Mouse (Mus musculus) cortical plate, adult 2 months (tissue): ENCODE results near the gene Pheta2.
"Not testable (repeated sequence)": the region's sequence is repeated elsewhere in the genome, so short reads cannot be mapped to it uniquely, and the experiment has no call there.

Experiments
- CTCF ChIP-seq: fragments of 200-500 bp; IDR thresholded peaks from 2 replicates; pipeline ENCODE4 v1.5.1; 2011; ENCODE audit warnings: mild to moderate bottlenecking, control low read depth, low read length; ENCODE audit not compliant: insufficient read depth; ENCODE audit errors: extremely low read depth
- POLR2A ChIP-seq: fragments of 200-500 bp; IDR thresholded peaks from 2 replicates; pipeline ENCODE4 v1.6.1; 2011; ENCODE audit warnings: mild to moderate bottlenecking, low read length, control low read depth; ENCODE audit not compliant: insufficient read depth; ENCODE audit errors: extremely low read depth

DNA sequence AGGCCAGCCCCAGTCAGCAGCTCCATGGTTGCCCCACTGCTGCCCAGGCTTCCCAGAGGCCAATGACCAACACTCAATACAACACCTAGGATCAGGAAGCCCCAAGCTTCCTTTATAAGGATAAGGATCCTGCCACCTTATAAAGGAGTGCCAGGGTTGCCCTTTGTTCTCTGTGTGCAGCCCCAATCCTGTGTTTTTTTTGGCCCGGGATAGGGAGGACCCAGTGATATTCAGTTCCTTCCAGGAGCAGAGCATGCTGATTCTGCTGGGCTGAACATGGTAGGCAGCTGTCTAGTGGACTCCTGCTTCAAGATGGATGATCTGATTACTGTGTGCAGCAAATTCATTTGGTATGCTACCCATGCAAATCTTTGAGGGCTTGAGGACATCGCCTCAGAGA is 55.2 kb downstream of the Pheta2 start, which contains the start of gene Cyp2d11:
- TF ChIP-seq CTCF, POLR2A: not testable (repeated sequence)
